Mouse (Mus musculus): ENCODE data around the gene Fam189a1.

Gene Fam189a1

GRCm38 (mm10) chr7:64839801-64840575 lies 316.4 kb downstream of the Fam189a1 start:
- peak; percentile 74 to 87 for DNase-seq (ENCODE audit: inconsistent age in 2 of 2, low spot score in 1 of 2)

- peak in 1 of 2 experiments; percentile 27 for DNase-seq (ENCODE audit: inconsistent age in 2 of 2, low spot score in 1 of 2)
Observed at GRCm38 (mm10) chr7:64839281-64839680, 317.1 kb downstream of the Fam189a1 start.

- DNase-seq (ENCODE audit: inconsistent age in 2 of 2, low spot score in 1 of 2) = peak; percentile 65 to 90
Observed at GRCm38 (mm10) chr7:64830214-64830995, 326.0 kb downstream of the Fam189a1 start.

GRCm38 (mm10) chr7:64821081-64821480 lies 335.3 kb downstream of the Fam189a1 start:
- DNase-seq (ENCODE audit: inconsistent age in 2 of 2, low spot score in 1 of 2) = no peak

GRCm38 (mm10) chr7:64819683-64820082 lies 336.7 kb downstream of the Fam189a1 start:
- DNase-seq (ENCODE audit: inconsistent age in 2 of 2, low spot score in 1 of 2) = peak in 1 of 2 experiments; percentile 52

- no peak for DNase-seq (ENCODE audit: inconsistent age in 2 of 2, low spot score in 1 of 2)
Observed at GRCm38 (mm10) chr7:64808876-64809275, 347.5 kb downstream of the Fam189a1 start.

- DNase-seq (ENCODE audit: inconsistent age in 2 of 2, low spot score in 1 of 2) = no peak
Observed at GRCm38 (mm10) chr7:64805100-64805499, 351.3 kb downstream of the Fam189a1 start.

- peak in 1 of 2 experiments; percentile 50 for DNase-seq (ENCODE audit: inconsistent age in 2 of 2, low spot score in 1 of 2)
Observed at GRCm38 (mm10) chr7:64795554-64795953, 360.8 kb downstream of the Fam189a1 start.

GRCm38 (mm10) chr7:64792031-64792430 lies 364.3 kb downstream of the Fam189a1 start:
- peak; percentile 88 to 96 for DNase-seq (ENCODE audit: inconsistent age in 2 of 2, low spot score in 1 of 2)

- no peak for DNase-seq (ENCODE audit: inconsistent age in 2 of 2, low spot score in 1 of 2)
Observed at GRCm38 (mm10) chr7:64791145-64791544, 365.2 kb downstream of the Fam189a1 start.

GRCm38 (mm10) chr7:64785040-64785439 lies 371.3 kb downstream of the Fam189a1 start:
- no peak for DNase-seq (ENCODE audit: inconsistent age in 2 of 2, low spot score in 1 of 2)

GRCm38 (mm10) chr7:64779501-64779900 lies 376.9 kb downstream of the Fam189a1 start:
- peak; percentile 36 to 70 for DNase-seq (ENCODE audit: inconsistent age in 2 of 2, low spot score in 1 of 2)

GRCm38 (mm10) chr7:64776708-64777489 lies 379.5 kb downstream of the Fam189a1 start:
- no peak for DNase-seq (ENCODE audit: inconsistent age in 2 of 2, low spot score in 1 of 2)

- DNase-seq (ENCODE audit: inconsistent age in 2 of 2, low spot score in 1 of 2) = no peak
Observed at GRCm38 (mm10) chr7:64773465-64773864, 382.9 kb downstream of the Fam189a1 start.

- peak in 1 of 2 experiments; percentile 30 for DNase-seq (ENCODE audit: inconsistent age in 2 of 2, low spot score in 1 of 2)
Observed at GRCm38 (mm10) chr7:64770779-64771390, 385.5 kb downstream of the Fam189a1 start.

GRCm38 (mm10) chr7:64769768-64770167 lies 386.6 kb downstream of the Fam189a1 start:
- no peak for DNase-seq (ENCODE audit: inconsistent age in 2 of 2, low spot score in 1 of 2)

GRCm38 (mm10) chr7:64765595-64765994 lies 390.8 kb downstream of the Fam189a1 start:
- DNase-seq (ENCODE audit: inconsistent age in 2 of 2, low spot score in 1 of 2) = no peak

GRCm38 (mm10) chr7:64755141-64755540 lies 401.2 kb downstream of the Fam189a1 start:
- DNase-seq (ENCODE audit: inconsistent age in 2 of 2, low spot score in 1 of 2) = no peak

GRCm38 (mm10) chr7:64754161-64754560 lies 402.2 kb downstream of the Fam189a1 start:
- peak; percentile 71 to 83 for DNase-seq (ENCODE audit: inconsistent age in 2 of 2, low spot score in 1 of 2)

- DNase-seq (ENCODE audit: inconsistent age in 2 of 2, low spot score in 1 of 2) = peak; percentile 40 to 77
Observed at GRCm38 (mm10) chr7:64753678-64754077, 402.7 kb downstream of the Fam189a1 start.

GRCm38 (mm10) chr7:64752133-64752532 lies 404.2 kb downstream of the Fam189a1 start:
- DNase-seq (ENCODE audit: inconsistent age in 2 of 2, low spot score in 1 of 2) = no peak
